Mouse (Mus musculus) heart, embryonic 11.5 days (tissue): ENCODE data around the gene Arid5b. TPM values are rescaled to one million over a fixed set of nuclear protein-coding genes. Genes with fewer than 3 reads are reported as not detected.

ENCODE experiments used
- ATAC-seq: fragments of 200-750 bp; cut with Nextera tagmentation; replicated peaks from 2 replicates; pipeline ENCODE4 v1.8.0; 2017; ENCODE audit warnings: moderate library complexity; ENCODE audit not compliant: insufficient number of reproducible peaks, low FRiP score, low TSS enrichment
- H3K27ac ChIP-seq: fragments of 300-500 bp; sonication (generic); 2 replicates; pipeline ENCODE4 v1.5.1; 2014; ENCODE audit warnings: mild to moderate bottlenecking, low read depth, low read length
- H3K27me3 ChIP-seq: fragments of 300-500 bp; sonication (generic); 2 replicates; pipeline ENCODE4 v1.6.1; 2014; ENCODE audit warnings: mild to moderate bottlenecking, low read length, mixed read lengths; ENCODE audit not compliant: control insufficient read depth, insufficient read depth
- H3K36me3 ChIP-seq: fragments of 300-500 bp; sonication (generic); 2 replicates; pipeline ENCODE4 v1.6.1; 2014; ENCODE audit warnings: mild to moderate bottlenecking, low read length, moderate library complexity, mixed read lengths; ENCODE audit not compliant: control insufficient read depth, insufficient read depth
- H3K4me1 ChIP-seq: fragments of 300-500 bp; sonication (generic); 2 replicates; pipeline ENCODE4 v1.6.1; 2014; ENCODE audit warnings: low read length; ENCODE audit not compliant: control insufficient read depth, insufficient read depth
- H3K4me2 ChIP-seq: fragments of 300-500 bp; sonication (generic); 2 replicates; pipeline ENCODE4 v1.6.1; 2014; ENCODE audit warnings: mild to moderate bottlenecking, moderate library complexity
- H3K4me3 ChIP-seq: fragments of 300-500 bp; sonication (generic); 2 replicates; pipeline ENCODE4 v1.5.1; 2014; ENCODE audit warnings: low read depth, low read length
- H3K9ac ChIP-seq: fragments of 300-500 bp; sonication (generic); 2 replicates; pipeline ENCODE4 v1.6.1; 2014; ENCODE audit warnings: mild to moderate bottlenecking, low read depth, low read length, moderate library complexity
- H3K9me3 ChIP-seq: fragments of 300-500 bp; sonication (generic); replicated peaks from 2 replicates; pipeline ENCODE4 v1.6.1; 2016; ENCODE audit warnings: low read length; ENCODE audit not compliant: control insufficient read depth
- WGBS: fragments of 180-500 bp; shearing (Covaris S2); extraction: QIAGEN DNeasy Blood & Tissue Kit; methylation state at CpG from one replicate; pipeline ENCODE4 v1.1.7; 2014; ENCODE audit not compliant: insufficient replicate concordance; 5-methylcytosine and 5-hydroxymethylcytosine counted together
- polyA plus RNA-seq: library from polyadenylated mRNA; unstranded; fragments of >200 nt; fragmentation: Nextera tagmentation; extraction: Ambion mirVana; gene quantifications from 2 replicates; pipeline ENCODE4 v1.2.1, GENCODE M21; 2014

Gene Arid5b
- polyA plus RNA-seq, 1 experiment from 2014 or later = 21.1 TPM

DNA sequence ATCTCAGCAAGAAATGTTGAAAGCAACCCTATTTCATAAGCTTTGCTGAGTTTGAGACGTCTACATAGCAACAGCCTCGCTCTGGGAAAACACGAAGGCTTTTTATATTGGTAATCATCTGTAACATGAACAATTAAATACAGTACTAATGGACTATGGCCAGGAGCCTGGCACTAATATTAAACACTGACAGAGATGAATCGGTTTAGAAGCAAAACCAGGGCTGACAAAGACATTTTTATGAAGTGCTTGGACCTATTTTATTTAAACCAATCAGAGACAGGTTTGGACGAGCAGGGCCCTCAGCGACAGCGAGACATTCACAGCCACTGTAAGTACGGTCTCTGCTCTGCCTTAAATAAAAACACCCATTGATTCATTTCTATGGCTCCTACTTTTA is 165.6 kb downstream of the Arid5b start:
- H3K9ac ChIP-seq = no peak overlapping the region
- peaks cover 7% of the 10 kb centered on the region; the same call in 1 of the 2 replicates for H3K4me1 ChIP-seq
- H3K9me3 ChIP-seq = no peaks in the 10 kb centered on the region
- no peak overlapping the region for H3K4me3 ChIP-seq
- no peaks in the 10 kb centered on the region for H3K27me3 ChIP-seq
- WGBS = 80% methylated on average over 8 of the region's 8 CpGs
- no peak overlapping the region for H3K27ac ChIP-seq
- no peak overlapping the region for H3K4me2 ChIP-seq
- no peaks in the 10 kb centered on the region for H3K36me3 ChIP-seq
- ATAC-seq = no peak

DNA sequence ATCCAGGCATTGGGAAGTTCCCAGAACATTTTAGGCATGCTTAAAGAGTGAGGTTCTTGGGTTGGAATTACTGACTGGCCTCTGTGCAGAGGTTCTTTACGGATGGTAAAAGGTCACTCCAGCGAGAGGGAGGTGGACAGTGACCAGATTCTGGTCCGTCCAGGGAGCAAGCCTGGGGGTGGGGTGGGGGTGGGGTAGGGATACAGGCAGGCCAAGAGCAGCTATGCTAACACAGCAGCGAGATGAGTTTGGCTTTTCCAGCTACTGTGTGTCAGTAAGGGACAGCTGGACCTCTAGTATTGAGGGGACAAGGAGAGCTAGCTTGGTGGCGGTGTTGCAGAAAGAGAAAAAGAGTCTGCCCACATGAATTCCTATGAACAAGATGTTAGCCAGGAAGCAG is 167.9 kb downstream of the Arid5b start:
- WGBS = 44% methylated on average over 5 of the region's 5 CpGs
- no peaks in the 10 kb centered on the region for H3K9me3 ChIP-seq
- no peak overlapping the region for H3K4me3 ChIP-seq
- H3K4me2 ChIP-seq = no peak overlapping the region
- H3K27ac ChIP-seq = no peak overlapping the region
- peaks cover 10% of the 10 kb centered on the region; the same call in 1 of the 2 replicates for H3K4me1 ChIP-seq
- H3K36me3 ChIP-seq = no peaks in the 10 kb centered on the region
- H3K9ac ChIP-seq = no peak overlapping the region
- no peak for ATAC-seq
- H3K27me3 ChIP-seq = no peaks in the 10 kb centered on the region

GRCm38 (mm10) chr10:68110182-68110581 is 168.4 kb downstream of the Arid5b start:
- no peak for ATAC-seq
- H3K4me3 ChIP-seq = no peak overlapping the region
- WGBS = 59% methylated on average over 8 of the region's 8 CpGs
- no peak overlapping the region for H3K27ac ChIP-seq
- no peak overlapping the region for H3K9ac ChIP-seq
- H3K9me3 ChIP-seq = no peaks in the 10 kb centered on the region
- peaks cover 14% of the 10 kb centered on the region for H3K4me1 ChIP-seq
- no peak overlapping the region for H3K4me2 ChIP-seq
- H3K27me3 ChIP-seq = no peaks in the 10 kb centered on the region
- H3K36me3 ChIP-seq = no peaks in the 10 kb centered on the region

GRCm38 (mm10) chr10:68109651-68110050 is 168.9 kb downstream of the Arid5b start:
- Histone ChIP-seq H3K9ac (no peak overlapping the region), H3K27ac (no peak overlapping the region), H3K4me1 (peaks cover 19% of the 10 kb centered on the region), H3K4me3 (no peak overlapping the region), H3K27me3 (no peaks in the 10 kb centered on the region), H3K9me3 (no peaks in the 10 kb centered on the region), H3K36me3 (no peaks in the 10 kb centered on the region), H3K4me2 (no peak overlapping the region)
- ATAC-seq = no peak
- WGBS = 77% methylated on average over 1 of the region's 1 CpGs

DNA sequence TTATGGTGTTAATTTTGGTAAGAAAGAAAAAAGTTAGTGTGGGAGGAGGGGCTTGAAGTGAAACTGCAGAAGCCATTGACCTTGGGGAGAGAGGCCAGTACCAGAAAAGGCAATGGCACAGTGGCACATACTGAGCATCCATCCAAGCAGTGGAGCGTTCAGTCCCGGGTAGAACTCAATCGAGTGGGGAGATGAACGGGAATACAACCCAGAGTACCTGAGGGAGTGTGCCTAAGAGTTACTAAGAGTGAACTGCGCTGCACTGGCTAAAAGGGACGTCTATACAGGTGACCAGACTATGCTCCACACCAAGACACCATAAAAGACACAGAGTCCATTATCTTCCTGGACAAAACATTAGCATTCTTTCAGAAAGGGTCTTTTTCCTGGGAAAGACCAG is 170.8 kb downstream of the Arid5b start:
- no peaks in the 10 kb centered on the region for H3K9me3 ChIP-seq
- no peak overlapping the region for H3K27ac ChIP-seq

DNA sequence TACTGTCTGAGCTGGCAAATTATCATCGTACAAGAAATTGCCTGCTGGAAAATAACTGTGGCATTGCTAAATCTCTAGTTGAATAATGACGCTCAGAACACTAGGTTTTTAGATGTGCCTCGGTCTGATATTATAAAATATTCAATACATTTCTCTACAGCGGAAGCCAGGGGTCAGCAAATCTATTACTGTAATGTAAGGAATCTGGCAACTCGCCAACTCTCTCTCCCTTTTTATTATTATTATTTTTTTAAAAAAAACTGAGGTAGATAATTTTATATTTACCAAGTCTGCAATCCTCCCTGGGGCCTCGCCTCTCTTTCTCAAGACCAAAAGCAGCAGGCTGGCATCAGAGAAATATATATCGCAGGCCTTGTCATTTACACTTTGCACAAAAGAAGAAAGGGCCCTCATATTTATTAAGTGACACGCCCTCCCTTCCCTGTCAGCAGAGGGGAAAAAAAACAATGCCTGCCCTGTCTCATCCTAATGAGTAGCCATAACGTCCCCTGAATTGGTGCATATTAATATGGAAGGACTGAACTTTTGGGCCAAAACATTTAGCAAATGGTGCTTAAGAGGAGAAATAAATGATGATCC is 172.1 kb downstream of the Arid5b start:
- Histone ChIP-seq H3K4me1 (peaks cover 27% of the 10 kb centered on the region), H3K9ac (no peak overlapping the region), H3K4me3 (no peak overlapping the region), H3K27me3 (no peaks in the 10 kb centered on the region), H3K4me2 (no peak overlapping the region), H3K9me3 (no peaks in the 10 kb centered on the region), H3K36me3 (no peaks in the 10 kb centered on the region), H3K27ac (no peak overlapping the region)
- 75% methylated on average over 9 of the region's 9 CpGs for WGBS
- no peak for ATAC-seq

More for the DNA sequence above, 170.8 kb downstream of the Arid5b start:
- H3K4me1 ChIP-seq = peaks cover 27% of the 10 kb centered on the region
- no peak overlapping the region for H3K4me3 ChIP-seq
- H3K9ac ChIP-seq = no peak overlapping the region
- no peak for ATAC-seq
- H3K27me3 ChIP-seq = no peaks in the 10 kb centered on the region
- no peak overlapping the region for H3K4me2 ChIP-seq
- WGBS = 77% methylated on average over 6 of the region's 6 CpGs
- H3K36me3 ChIP-seq = no peaks in the 10 kb centered on the region

GRCm38 (mm10) chr10:68104881-68105781 is 173.4 kb downstream of the Arid5b start:
- Histone ChIP-seq H3K27me3 (no peaks in the 10 kb centered on the region), H3K4me2 (no peak overlapping the region), H3K36me3 (no peaks in the 10 kb centered on the region), H3K9ac (no peak overlapping the region), H3K4me3 (no peak overlapping the region), H3K9me3 (no peaks in the 10 kb centered on the region), H3K27ac (peak overlapping the region; percentile 79), H3K4me1 (peaks cover 19% of the 10 kb centered on the region)
- WGBS = 59% methylated on average over 14 of the region's 14 CpGs
- no peak for ATAC-seq

DNA sequence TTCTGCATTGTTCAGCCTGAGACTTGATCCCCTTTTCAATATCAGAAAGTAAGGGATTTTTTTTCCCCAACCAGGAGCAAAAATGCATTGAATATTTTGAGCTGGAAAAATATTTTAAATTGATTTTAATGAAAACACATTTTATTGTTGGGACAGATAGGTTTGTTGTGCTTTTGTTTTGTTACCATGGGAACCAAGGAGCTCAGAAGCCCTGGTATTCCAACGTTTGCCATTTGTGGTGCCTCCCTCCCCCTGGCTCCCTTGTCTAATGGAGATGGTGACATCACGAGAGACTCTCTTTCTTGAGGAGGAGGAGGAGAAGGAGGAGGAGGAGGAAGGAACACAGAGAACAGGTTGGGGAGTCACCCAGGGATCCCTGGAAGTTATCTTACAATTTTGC is 174.1 kb downstream of the Arid5b start:
- ATAC-seq = no peak
- peak overlapping the region; percentile 79 for H3K27ac ChIP-seq
- 9% methylated on average over 2 of the region's 2 CpGs for WGBS
- peaks cover 19% of the 10 kb centered on the region for H3K4me1 ChIP-seq
- no peak overlapping the region for H3K4me3 ChIP-seq
- H3K4me2 ChIP-seq = no peak overlapping the region
- H3K36me3 ChIP-seq = no peaks in the 10 kb centered on the region
- 0 out of 2 replicates have a peak overlapping the region, but pooled peaks have one; percentile 10 for H3K9ac ChIP-seq
- no peaks in the 10 kb centered on the region for H3K27me3 ChIP-seq
- no peaks in the 10 kb centered on the region for H3K9me3 ChIP-seq
